Mouse (Mus musculus): Measurements from ENCODE around the gene Pspc1.

Pspc1 gene

GRCm38 (mm10) chr14:56697836-56698235 lies 80.3 kb downstream of the Pspc1 start:
- DNase-seq (ENCODE audit: low spot score in 2 of 2) = no peak

DNA sequence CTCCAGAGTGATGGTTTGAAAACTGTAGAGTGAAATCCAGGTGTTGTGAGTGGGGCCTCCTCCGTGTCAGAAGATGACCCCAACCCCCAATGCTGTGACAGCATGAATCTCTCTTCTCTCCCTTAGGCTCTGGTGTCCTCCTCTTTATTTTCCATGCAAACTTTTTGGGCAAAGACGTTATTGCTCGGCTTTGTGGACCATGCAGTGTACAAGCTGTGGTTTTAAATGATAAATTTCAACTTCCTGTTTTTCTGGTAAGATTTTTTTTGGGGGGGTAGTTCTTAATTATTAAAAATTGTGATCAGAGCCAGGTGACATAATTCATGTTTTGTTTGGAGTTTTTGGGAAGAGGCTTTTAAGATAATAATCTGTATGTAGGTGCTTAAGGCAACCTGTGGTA lies 82.6 kb downstream of the Pspc1 start:
- DNase-seq (ENCODE audit: low spot score in 2 of 2) = no peak

DNA sequence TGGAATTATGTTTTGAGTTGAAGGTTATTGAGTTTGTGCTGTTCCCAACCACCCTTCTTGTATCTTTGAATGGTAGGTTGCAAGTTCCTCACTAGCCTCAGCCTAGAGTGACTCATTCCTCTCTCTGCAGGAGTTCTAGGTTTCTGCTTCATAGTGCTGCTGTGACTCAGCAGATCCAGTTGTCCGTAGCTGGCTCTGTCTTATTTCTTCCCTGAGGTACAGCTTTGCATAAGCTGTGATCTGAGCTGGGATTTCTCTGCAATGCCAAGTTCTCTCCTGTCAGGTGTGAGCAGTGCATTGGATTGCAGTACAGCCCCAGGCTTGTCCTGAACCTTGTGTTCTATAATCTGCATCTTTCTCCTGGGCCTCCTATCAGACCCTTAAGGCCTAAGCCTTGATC lies 88.3 kb downstream of the Pspc1 start:
- DNase-seq (ENCODE audit: low spot score in 2 of 2) = no peak

GRCm38 (mm10) chr14:56689116-56689515 lies 89.0 kb downstream of the Pspc1 start:
- DNase-seq (ENCODE audit: low spot score in 2 of 2) = no peak

GRCm38 (mm10) chr14:56685426-56685825 lies 92.7 kb downstream of the Pspc1 start:
- no peak for DNase-seq (ENCODE audit: low spot score in 2 of 2)

Data from thymus, postnatal 10 days (tissue).